ENCODE assay signal across 27 mouse cellular contexts in genomic region chr14:64556042-64556441, GRCm38 (mm10).
"Had no signal": no experiment of that assay in that cellular context is flagged by ENCODE, and none has a peak within 500 bp of the region (broad histone marks: within the 10 kb centered on the region; RNA-seq: fewer than 3 reads in every experiment).

No protein-coding gene starts in this region.

- H3K4me1 ChIP-seq: embryonic facial prominence, embryonic 10.5 days; embryonic facial prominence, embryonic 12.5 days; embryonic facial prominence, embryonic 13.5 days; embryonic facial prominence, embryonic 15.5 days; forebrain, embryonic 10.5 days; forebrain, embryonic 13.5 days; forebrain, embryonic 15.5 days had no signal

- H3K36me3 ChIP-seq: embryonic facial prominence, embryonic 10.5 days; embryonic facial prominence, embryonic 12.5 days; embryonic facial prominence, embryonic 13.5 days; embryonic facial prominence, embryonic 15.5 days; forebrain, embryonic 10.5 days; forebrain, embryonic 15.5 days had no signal

- H3K4me2 ChIP-seq: embryonic facial prominence, embryonic 12.5 days; embryonic facial prominence, embryonic 13.5 days; embryonic facial prominence, embryonic 15.5 days; forebrain, embryonic 13.5 days; forebrain, embryonic 15.5 days had no signal

- H3K27ac ChIP-seq: embryonic facial prominence, embryonic 10.5 days; embryonic facial prominence, embryonic 12.5 days; embryonic facial prominence, embryonic 13.5 days; embryonic facial prominence, embryonic 15.5 days; forebrain, embryonic 10.5 days; forebrain, embryonic 13.5 days; forebrain, embryonic 15.5 days; gastrocnemius, adult 2 months; heart, adult 2 months had no signal

- DNase-seq: cerebellum, adult 8-10 months; cerebellum, adult 9-10 months; cerebellum, adult 9-11 months; cerebellum, postnatal 10 days; cerebellum, postnatal 14 days; cerebellum, postnatal 25 days; cerebellum, postnatal 36 days; embryo, embryonic 11 days; forebrain, postnatal 0 days; gastrocnemius, adult 2 months; gastrocnemius, postnatal 10 days; gastrocnemius, postnatal 14 days; gastrocnemius, postnatal 25 days; gastrocnemius, postnatal 36 days; heart, adult 11 months; heart, adult 18-20 months; heart, adult 2 months had no signal

- ATAC-seq: forebrain, embryonic 13.5 days; forebrain, embryonic 14.5 days; forebrain, embryonic 15.5 days; forebrain, embryonic 16.5 days; forebrain, postnatal 0 days had no signal

- H3K4me3 ChIP-seq: embryonic facial prominence, embryonic 10.5 days; embryonic facial prominence, embryonic 12.5 days; embryonic facial prominence, embryonic 13.5 days; embryonic facial prominence, embryonic 15.5 days; erythroblast, embryonic 14.5 days; forebrain, embryonic 10.5 days; forebrain, embryonic 13.5 days; forebrain, embryonic 15.5 days; gastrocnemius, adult 2 months; heart, adult 2 months had no signal

- H3K9ac ChIP-seq: embryonic facial prominence, embryonic 12.5 days; embryonic facial prominence, embryonic 13.5 days; embryonic facial prominence, embryonic 15.5 days; forebrain, embryonic 13.5 days; forebrain, embryonic 15.5 days; forebrain, postnatal 0 days had no signal

- H3K27me3 ChIP-seq: embryonic facial prominence, embryonic 12.5 days; embryonic facial prominence, embryonic 13.5 days; embryonic facial prominence, embryonic 15.5 days; forebrain, embryonic 13.5 days; forebrain, embryonic 15.5 days had no signal

- H3K9me3 ChIP-seq: embryonic facial prominence, embryonic 10.5 days; embryonic facial prominence, embryonic 12.5 days; embryonic facial prominence, embryonic 13.5 days; embryonic facial prominence, embryonic 15.5 days; forebrain, embryonic 13.5 days; forebrain, embryonic 15.5 days had no signal
